Mouse (Mus musculus) small intestine, adult 2 months (tissue): ENCODE measurements around the gene Btk. TPM values are rescaled to one million over a fixed set of nuclear protein-coding genes. Genes with fewer than 3 reads are reported as not detected.
A peak's percentile ranks its signal among the peaks of the same experiment; 100 is the strongest.

Source experiments
- H3K27ac ChIP-seq: fragments of 200-500 bp; 2 replicates; pipeline ENCODE4 v1.5.1; 2012; ENCODE audit warnings: low read depth, low read length, control low read depth, inconsistent platforms; ENCODE audit not compliant: insufficient read depth
- H3K27me3 ChIP-seq: fragments of 200-500 bp; 2 replicates; pipeline ENCODE4 v1.6.1; 2012; ENCODE audit warnings: mild to moderate bottlenecking, moderate library complexity, low read length, inconsistent platforms; ENCODE audit not compliant: control insufficient read depth, insufficient read depth
- H3K36me3 ChIP-seq: fragments of 200-500 bp; 2 replicates; pipeline ENCODE4 v1.6.1; 2012; ENCODE audit warnings: mild to moderate bottlenecking, low read length, control low read depth, inconsistent platforms; ENCODE audit not compliant: control insufficient read depth, insufficient read depth
- H3K4me1 ChIP-seq: fragments of 200-500 bp; 2 replicates; pipeline ENCODE4 v1.6.1; 2012; ENCODE audit warnings: low read length, inconsistent platforms, mixed read lengths; ENCODE audit not compliant: control insufficient read depth, insufficient read depth, insufficient read length
- H3K4me3 ChIP-seq: fragments of 200-500 bp; 2 replicates; pipeline ENCODE4 v1.5.1; 2012; ENCODE audit warnings: low read depth, mild to moderate bottlenecking, control low read depth, inconsistent platforms, low read length, moderate library complexity
- CTCF ChIP-seq: fragments of 200-500 bp; IDR thresholded peaks from 2 replicates; pipeline ENCODE4 v1.5.1; 2012; ENCODE audit warnings: low read depth, mild to moderate bottlenecking, control low read depth, inconsistent platforms, low read length, moderate library complexity, mixed read lengths; ENCODE audit not compliant: insufficient replicate concordance, insufficient read length; ENCODE audit errors: extremely low read depth
- POLR2A ChIP-seq: fragments of 200-500 bp; IDR thresholded peaks from 2 replicates; pipeline ENCODE4 v1.6.1; 2012; ENCODE audit warnings: low read depth, mild to moderate bottlenecking, control low read depth, inconsistent platforms, low read length, moderate library complexity
- WGBS: fragments of 180-500 bp; shearing (Covaris S2); methylation state at CpG from one replicate; pipeline ENCODE4 v1.1.7; 2018; 5-methylcytosine and 5-hydroxymethylcytosine counted together
- polyA plus RNA-seq: library from polyadenylated mRNA; depleted of rRNA; stranded (reverse); fragments of >200 nt; gene quantifications from 2 replicates; pipeline ENCODE4 v1.2.3, GENCODE M21; 2012

Btk gene
- polyA plus RNA-seq, 1 experiment = 0.48 TPM

DNA sequence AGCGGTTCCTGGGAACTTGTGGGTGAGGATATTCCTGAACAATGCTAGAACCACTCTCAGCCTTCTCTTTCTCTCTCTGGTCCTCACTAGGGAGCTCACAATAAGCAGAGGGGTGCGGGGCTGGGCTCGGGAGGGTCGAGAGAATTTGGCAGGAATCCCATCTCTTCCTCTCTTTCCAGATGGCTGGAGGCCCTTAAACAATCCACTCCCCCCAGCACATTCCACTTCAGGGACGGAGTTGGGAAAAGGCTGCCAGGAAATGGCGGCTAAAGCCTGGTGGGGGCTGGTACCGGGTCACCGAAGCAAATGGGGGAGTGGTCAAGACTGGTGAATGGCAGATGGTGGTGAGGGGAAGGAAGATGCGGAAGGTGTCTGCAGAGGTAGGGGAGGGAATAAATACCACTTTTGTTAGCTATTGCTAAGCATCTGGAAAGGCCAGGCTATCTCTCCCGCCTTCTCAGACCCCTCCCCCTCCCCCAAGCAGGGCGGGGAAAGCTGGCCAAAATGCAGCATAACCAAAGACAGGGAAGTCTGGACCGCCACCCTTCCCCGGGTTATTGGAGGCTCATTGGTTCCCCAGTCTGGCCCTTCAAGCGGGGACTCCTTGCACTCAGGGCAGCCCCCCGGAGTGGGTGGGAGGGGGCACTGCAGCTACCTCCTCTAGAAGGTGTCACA lies 29.1 kb upstream of the Btk start:
- TF ChIP-seq POLR2A = no peak
- TF ChIP-seq CTCF = no peak
- peak overlapping the region; percentile 57 for H3K4me3 ChIP-seq
- H3K27ac ChIP-seq = peak overlapping the region; percentile 32
- WGBS = 12% methylated on average over 15 of the region's 15 CpGs
- no peaks in the 10 kb centered on the region for H3K36me3 ChIP-seq
- no peaks in the 10 kb centered on the region for H3K27me3 ChIP-seq
- peaks cover 2% of the 10 kb centered on the region for H3K4me1 ChIP-seq

DNA sequence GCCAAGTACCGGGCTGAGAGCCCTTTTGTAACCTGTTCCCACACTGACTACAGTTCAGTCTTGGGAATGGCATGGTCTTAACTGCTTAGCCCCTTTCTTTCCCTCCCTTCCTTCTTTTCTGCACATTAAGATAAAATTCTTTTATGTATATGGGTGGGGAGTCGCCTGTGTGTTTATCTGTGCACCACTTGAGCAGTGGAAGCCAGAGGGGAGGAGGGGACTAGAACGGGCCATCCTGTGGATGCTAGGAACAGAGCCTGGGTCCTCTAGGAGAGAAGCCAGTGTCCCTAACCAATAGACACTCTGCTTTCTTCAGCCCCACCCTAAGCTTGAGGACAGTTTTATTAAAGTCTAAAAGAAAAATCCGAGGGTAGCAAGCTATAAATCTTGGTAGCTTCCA lies 27.6 kb upstream of the Btk start:
- H3K27me3 ChIP-seq = no peaks in the 10 kb centered on the region
- no peak overlapping the region for H3K27ac ChIP-seq
- no peaks in the 10 kb centered on the region for H3K36me3 ChIP-seq
- H3K4me3 ChIP-seq = no peak overlapping the region
- TF ChIP-seq POLR2A = no peak
- TF ChIP-seq CTCF = no peak
- 73% methylated on average over 4 of the region's 4 CpGs for WGBS
- peaks cover 2% of the 10 kb centered on the region for H3K4me1 ChIP-seq

DNA sequence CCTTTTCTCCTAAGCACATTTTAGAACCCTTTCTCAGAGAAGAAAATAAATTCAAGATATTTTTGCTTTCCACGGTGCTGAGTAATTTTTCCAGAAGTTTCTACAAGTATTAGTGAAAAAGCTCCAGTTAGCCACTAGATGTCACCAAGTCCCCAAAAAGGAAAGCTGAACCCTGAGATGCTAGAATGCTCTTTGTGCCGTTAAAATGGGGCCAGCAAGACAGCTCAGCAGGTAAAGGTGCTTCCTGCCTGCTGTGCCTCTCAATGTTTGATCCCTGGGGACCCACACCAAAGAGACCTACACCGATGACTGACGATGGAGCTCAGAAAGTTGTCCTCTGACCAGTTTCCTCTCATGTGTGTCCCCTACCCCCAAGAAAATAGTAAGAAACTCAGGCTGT lies 26.1 kb upstream of the Btk start:
- WGBS = 20% methylated on average over 4 of the region's 4 CpGs
- TF ChIP-seq POLR2A (no peak), CTCF (no peak)
- H3K4me1 ChIP-seq = peaks cover 2% of the 10 kb centered on the region
- H3K4me3 ChIP-seq = no peak overlapping the region
- H3K27ac ChIP-seq = no peak overlapping the region
- H3K27me3 ChIP-seq = no peaks in the 10 kb centered on the region
- 0 out of 2 replicates have a peak, but pooled peaks cover 2% of the 10 kb centered on the region for H3K36me3 ChIP-seq

DNA sequence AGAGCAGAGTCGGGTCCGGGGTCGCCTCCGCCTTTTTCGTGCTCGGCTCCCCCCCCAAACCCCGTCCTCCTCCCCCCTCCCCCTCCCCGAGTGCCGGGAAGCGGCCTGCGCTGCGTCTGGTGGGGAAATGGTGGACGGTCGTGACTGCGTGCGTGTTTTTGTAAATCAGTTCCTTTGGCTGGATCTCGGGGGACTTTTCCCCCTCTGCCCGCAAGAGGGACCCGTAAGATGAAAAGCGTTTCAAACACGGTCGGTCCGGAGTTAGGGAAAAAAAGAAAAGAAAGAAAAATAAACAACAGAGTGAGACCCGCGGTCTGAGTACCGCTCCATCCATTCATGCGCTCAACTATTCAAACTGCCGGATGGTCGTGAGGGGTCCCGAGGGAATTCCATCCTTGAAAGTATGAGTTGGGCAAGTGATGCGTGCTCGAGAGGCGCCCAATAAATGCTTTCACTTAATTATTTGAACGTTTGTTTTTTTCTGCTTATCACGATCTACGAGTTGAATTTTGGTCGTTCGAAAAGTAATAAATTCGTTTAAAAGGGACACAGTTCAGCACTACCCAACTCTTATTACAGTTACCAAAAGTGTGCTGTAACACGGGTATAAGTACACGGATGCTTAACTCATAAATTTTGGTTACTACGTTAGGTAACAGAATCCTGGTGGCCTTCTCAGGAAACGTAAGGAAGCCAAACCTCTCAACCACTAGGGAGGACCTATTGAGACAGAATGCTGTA lies 18.2 kb upstream of the Btk start:
- peak overlapping the region; percentile 88 for H3K27ac ChIP-seq
- 0 out of 2 replicates have a peak, but pooled peaks cover 4% of the 10 kb centered on the region for H3K36me3 ChIP-seq
- peak overlapping the region; percentile 97 for H3K4me3 ChIP-seq
- H3K27me3 ChIP-seq = no peaks in the 10 kb centered on the region
- no peak for TF ChIP-seq POLR2A
- no peak for TF ChIP-seq CTCF
- 13% methylated on average over 43 of the region's 43 CpGs for WGBS
- peaks cover 3% of the 10 kb centered on the region; the same call in 1 of the 2 replicates for H3K4me1 ChIP-seq

DNA sequence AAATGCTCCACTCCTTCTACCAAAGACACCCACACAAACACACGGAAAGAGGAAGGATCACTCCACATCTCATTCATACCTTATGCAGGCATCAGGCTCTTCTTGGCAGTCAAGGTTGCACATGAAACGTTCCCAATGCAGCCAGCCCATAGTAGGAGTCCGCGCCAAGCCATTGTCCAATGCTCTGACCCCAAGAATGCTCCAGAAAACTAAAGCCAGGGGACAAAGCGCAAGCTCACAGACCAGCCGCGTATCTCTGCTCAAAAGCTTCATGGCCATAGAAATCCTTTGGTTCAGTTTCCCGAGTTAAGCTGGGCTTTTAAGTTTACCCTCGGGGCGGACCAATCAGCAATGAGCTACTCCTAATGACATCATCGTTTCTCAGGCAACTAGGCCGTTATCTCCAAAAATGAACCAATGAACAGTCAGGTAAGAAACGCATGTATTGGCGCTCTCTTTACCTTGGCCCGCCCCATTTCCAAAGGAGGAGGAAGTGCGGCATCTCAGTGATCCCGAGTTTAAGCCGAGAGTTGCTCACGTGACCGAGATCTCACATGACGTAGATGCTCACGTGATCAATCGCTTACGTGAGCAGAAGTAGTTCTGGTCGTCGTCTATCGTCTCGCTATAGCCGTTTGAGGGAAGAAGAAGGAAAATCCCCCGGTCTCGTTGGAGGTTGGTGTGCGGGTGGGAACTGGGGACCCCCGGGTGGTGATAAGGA lies 17.4 kb upstream of the Btk start, which contains the start of the genes Gla and Hnrnph2:
Gla (minus strand) TSS at position 467 of the 721 bp plus-strand sequence.
Hnrnph2 (plus strand) TSS at position 521 of the 721 bp plus-strand sequence.
- TF ChIP-seq CTCF (no peak), POLR2A (peak; percentile 18; the same call in 1 of the 2 replicates)
- WGBS = 20% methylated on average over 33 of the region's 33 CpGs
- peak within 1 kb of the TSS; percentile 97 for H3K4me3 ChIP-seq
- H3K36me3 ChIP-seq = 0 out of 2 replicates have a peak, but pooled peaks cover 4% of the 10 kb centered on the region
- H3K27ac ChIP-seq = peak within 1 kb of the TSS; percentile 88
- H3K27me3 ChIP-seq = no peaks in the 10 kb centered on the region
- H3K4me1 ChIP-seq = peaks cover 3% of the 10 kb centered on the region; the same call in 1 of the 2 replicates

DNA sequence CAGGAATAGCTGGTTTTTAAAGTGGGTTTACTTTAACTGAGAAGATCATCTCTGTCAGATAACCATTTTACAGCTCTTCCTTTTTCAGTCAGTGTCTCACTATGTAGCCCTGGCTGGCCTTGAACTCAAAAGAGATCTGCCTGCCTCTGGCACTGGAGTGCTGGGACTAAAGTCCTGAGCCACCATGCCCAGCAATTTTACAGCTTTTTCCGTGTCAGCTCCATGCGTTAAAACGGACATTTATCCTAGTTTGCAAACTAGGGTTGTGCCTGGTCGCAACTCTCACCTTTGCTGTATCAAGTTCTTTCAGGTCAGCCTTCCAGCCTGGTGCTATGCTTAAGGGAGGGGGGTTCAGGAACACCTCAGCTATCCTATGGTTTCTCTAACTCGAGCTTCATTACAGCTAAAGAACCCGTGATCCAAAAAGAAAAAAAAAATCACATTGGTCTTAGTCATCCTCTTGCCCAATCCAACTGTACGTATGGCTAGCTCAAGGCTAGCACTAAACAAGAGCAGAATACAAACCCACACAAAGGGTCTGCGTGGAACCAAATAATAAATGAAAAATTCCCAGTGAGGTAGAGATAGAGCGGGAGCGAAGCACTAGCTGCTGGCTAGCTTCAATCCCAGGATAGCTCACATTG lies 16.7 kb upstream of the Btk start:
- Histone ChIP-seq H3K27ac (peak overlapping the region; percentile 55), H3K4me3 (peak overlapping the region; percentile 25), H3K4me1 (peaks cover 3% of the 10 kb centered on the region; the same call in 1 of the 2 replicates), H3K27me3 (no peaks in the 10 kb centered on the region), H3K36me3 (0 out of 2 replicates have a peak, but pooled peaks cover 2% of the 10 kb centered on the region)
- TF ChIP-seq CTCF (no peak), POLR2A (no peak)
- WGBS = 17% methylated on average over 10 of the region's 10 CpGs
